Mouse (Mus musculus): ENCODE results near the gene Scarf2. TPM values are rescaled to one million over a fixed set of nuclear protein-coding genes. Genes with fewer than 3 reads are reported as not detected.
A peak's percentile ranks its signal among the peaks of the same experiment; 100 is the strongest.

Scarf2 gene
- polyA plus RNA-seq, 1 experiment from 2014 or later: 0.67 TPM

- H3K4me1 ChIP-seq (ENCODE audit: control insufficient read depth, low read depth, low read length): peaks cover 3% of the 10 kb centered on the region; the same call in 1 of the 2 replicates
- 46% methylated on average over 4 of the region's 4 CpGs for WGBS (ENCODE audit: insufficient replicate concordance)
- H3K27me3 ChIP-seq (ENCODE audit: control insufficient read depth, insufficient read depth, low read depth, low read length): peaks cover 53% of the 10 kb centered on the region
- no peak overlapping the region for H3K27ac ChIP-seq (ENCODE audit: low read length)
- H3K9ac ChIP-seq (ENCODE audit: low read depth, low read length): no peak overlapping the region
- ATAC-seq (ENCODE audit: low read depth): no peak
- no peaks in the 10 kb centered on the region for H3K9me3 ChIP-seq (replicated peaks; ENCODE audit: control insufficient read depth, low read length)
- H3K4me3 ChIP-seq (ENCODE audit: low read depth, low read length): no peak overlapping the region
- H3K36me3 ChIP-seq (ENCODE audit: control insufficient read depth, insufficient read depth): no peaks in the 10 kb centered on the region
- no peak overlapping the region for H3K4me2 ChIP-seq (ENCODE audit: low read depth, low read length)
Observed at GRCm38 (mm10) chr16:17813173-17813572, 16.1 kb downstream of the Scarf2 start.

GRCm38 (mm10) chr16:17815411-17816402 lies 18.6 kb downstream of the Scarf2 start:
- peak overlapping the region; percentile 42 for H3K4me3 ChIP-seq (ENCODE audit: low read depth, low read length)
- peak overlapping the region; percentile 26 for H3K9ac ChIP-seq (ENCODE audit: low read depth, low read length)
- H3K4me1 ChIP-seq (ENCODE audit: control insufficient read depth, low read depth, low read length): peaks cover 3% of the 10 kb centered on the region; the same call in 1 of the 2 replicates
- WGBS (ENCODE audit: insufficient replicate concordance): 4% methylated on average over 63 of the region's 63 CpGs
- ATAC-seq (ENCODE audit: low read depth): peak; percentile 78
- no peaks in the 10 kb centered on the region for H3K9me3 ChIP-seq (replicated peaks; ENCODE audit: control insufficient read depth, low read length)
- H3K36me3 ChIP-seq (ENCODE audit: control insufficient read depth, insufficient read depth): no peaks in the 10 kb centered on the region
- H3K4me2 ChIP-seq (ENCODE audit: low read depth, low read length): peak overlapping the region; percentile 70
- H3K27ac ChIP-seq (ENCODE audit: low read length): no peak overlapping the region
- H3K27me3 ChIP-seq (ENCODE audit: control insufficient read depth, insufficient read depth, low read depth, low read length): peaks cover 34% of the 10 kb centered on the region

DNA sequence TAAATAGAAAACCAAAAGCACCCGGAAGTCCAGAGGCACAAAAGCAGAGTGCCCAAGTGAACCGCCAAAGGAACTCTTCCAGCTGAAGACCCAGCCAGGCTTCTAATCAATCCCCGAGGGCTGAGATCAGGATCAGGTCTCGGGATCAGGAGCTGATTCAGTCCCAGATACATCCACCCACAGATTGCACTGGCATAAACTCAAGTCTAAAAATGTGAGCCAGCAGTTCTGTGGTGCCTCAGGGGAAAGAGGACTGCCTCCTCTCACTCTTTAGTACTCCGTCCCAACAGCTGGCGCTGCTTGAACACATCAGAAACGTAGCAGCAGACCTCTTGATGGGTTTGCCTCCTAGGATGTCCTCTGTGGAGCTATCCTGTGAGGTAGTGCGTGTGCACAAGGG lies 19.4 kb downstream of the Scarf2 start:
- WGBS (ENCODE audit: insufficient replicate concordance): 63% methylated on average over 8 of the region's 8 CpGs
- Histone ChIP-seq H3K4me2 (ENCODE audit: low read depth, low read length) (no peak overlapping the region), H3K9ac (ENCODE audit: low read depth, low read length) (no peak overlapping the region), H3K27me3 (ENCODE audit: control insufficient read depth, insufficient read depth, low read depth, low read length) (peaks cover 37% of the 10 kb centered on the region), H3K9me3 (replicated peaks; ENCODE audit: control insufficient read depth, low read length) (no peaks in the 10 kb centered on the region), H3K36me3 (ENCODE audit: control insufficient read depth, insufficient read depth) (no peaks in the 10 kb centered on the region), H3K4me3 (ENCODE audit: low read depth, low read length) (no peak overlapping the region), H3K27ac (ENCODE audit: low read length) (no peak overlapping the region), H3K4me1 (ENCODE audit: control insufficient read depth, low read depth, low read length) (peaks cover 3% of the 10 kb centered on the region; the same call in 1 of the 2 replicates)
- no peak for ATAC-seq (ENCODE audit: low read depth)

DNA sequence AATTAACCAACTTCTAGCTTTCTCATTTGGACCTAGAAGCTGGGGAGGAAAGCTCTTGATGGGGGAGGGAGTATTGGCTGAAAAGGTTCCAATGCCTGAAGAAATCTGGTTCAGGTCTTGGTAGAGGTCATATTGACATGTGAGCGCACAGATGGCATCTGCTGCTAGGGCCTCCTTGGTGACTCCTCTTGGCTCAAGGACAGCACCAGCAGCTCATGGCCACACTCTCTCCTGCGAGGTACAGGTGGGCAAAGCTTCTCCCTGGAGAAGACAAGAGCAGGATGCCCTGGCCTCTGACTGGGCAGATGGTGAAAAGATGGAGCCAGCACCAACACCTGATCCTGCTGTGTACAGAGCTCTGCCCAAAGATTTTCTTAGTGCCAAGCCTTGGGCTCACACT lies 29.4 kb downstream of the Scarf2 start:
- Histone ChIP-seq H3K4me3 (ENCODE audit: low read depth, low read length) (no peak overlapping the region), H3K27ac (ENCODE audit: low read length) (no peak overlapping the region), H3K4me1 (ENCODE audit: control insufficient read depth, low read depth, low read length) (no peaks in the 10 kb centered on the region), H3K27me3 (ENCODE audit: control insufficient read depth, insufficient read depth, low read depth, low read length) (peaks cover 18% of the 10 kb centered on the region), H3K36me3 (ENCODE audit: control insufficient read depth, insufficient read depth) (no peaks in the 10 kb centered on the region), H3K4me2 (ENCODE audit: low read depth, low read length) (no peak overlapping the region), H3K9ac (ENCODE audit: low read depth, low read length) (no peak overlapping the region), H3K9me3 (replicated peaks; ENCODE audit: control insufficient read depth, low read length) (no peaks in the 10 kb centered on the region)
- ATAC-seq (ENCODE audit: low read depth): no peak
- WGBS (ENCODE audit: insufficient replicate concordance): 69% methylated on average over 2 of the region's 2 CpGs

DNA sequence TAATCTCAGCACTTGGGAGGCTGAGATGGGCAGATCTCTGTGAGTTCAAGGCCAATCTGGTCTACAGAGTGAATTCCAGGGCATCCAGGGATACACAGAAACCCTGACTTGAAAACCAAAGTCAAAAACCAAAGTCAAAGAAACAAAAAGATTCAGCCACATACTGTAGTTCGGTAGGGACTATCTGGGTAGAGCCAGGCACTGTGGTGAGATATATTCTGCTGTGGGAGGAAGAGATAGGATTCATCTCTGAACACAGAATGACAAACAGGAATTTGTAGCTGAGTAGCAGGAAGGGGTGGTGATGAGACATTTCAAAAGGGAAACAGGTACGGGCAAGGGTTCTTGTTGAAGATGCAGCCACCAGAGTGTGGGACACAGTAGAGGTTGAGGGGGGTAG lies 31.1 kb downstream of the Scarf2 start:
- Histone ChIP-seq H3K9me3 (replicated peaks; ENCODE audit: control insufficient read depth, low read length) (no peaks in the 10 kb centered on the region), H3K27me3 (ENCODE audit: control insufficient read depth, insufficient read depth, low read depth, low read length) (peaks cover 35% of the 10 kb centered on the region), H3K27ac (ENCODE audit: low read length) (no peak overlapping the region), H3K36me3 (ENCODE audit: control insufficient read depth, insufficient read depth) (no peaks in the 10 kb centered on the region), H3K4me1 (ENCODE audit: control insufficient read depth, low read depth, low read length) (no peaks in the 10 kb centered on the region; the same call in 1 of the 2 replicates), H3K9ac (ENCODE audit: low read depth, low read length) (no peak overlapping the region), H3K4me3 (ENCODE audit: low read depth, low read length) (no peak overlapping the region), H3K4me2 (ENCODE audit: low read depth, low read length) (no peak overlapping the region)
- ATAC-seq (ENCODE audit: low read depth): no peak
- 22% methylated on average over 2 of the region's 2 CpGs for WGBS (ENCODE audit: insufficient replicate concordance)

GRCm38 (mm10) chr16:17828867-17829266 lies 31.8 kb downstream of the Scarf2 start:
- no peak overlapping the region for H3K27ac ChIP-seq (ENCODE audit: low read length)
- no peaks in the 10 kb centered on the region; the same call in 1 of the 2 replicates for H3K4me1 ChIP-seq (ENCODE audit: control insufficient read depth, low read depth, low read length)
- no peak overlapping the region for H3K4me3 ChIP-seq (ENCODE audit: low read depth, low read length)
- no peaks in the 10 kb centered on the region for H3K36me3 ChIP-seq (ENCODE audit: control insufficient read depth, insufficient read depth)
- no peaks in the 10 kb centered on the region for H3K9me3 ChIP-seq (replicated peaks; ENCODE audit: control insufficient read depth, low read length)
- no peak for ATAC-seq (ENCODE audit: low read depth)
- H3K4me2 ChIP-seq (ENCODE audit: low read depth, low read length): no peak overlapping the region
- peaks cover 42% of the 10 kb centered on the region for H3K27me3 ChIP-seq (ENCODE audit: control insufficient read depth, insufficient read depth, low read depth, low read length)
- no peak overlapping the region for H3K9ac ChIP-seq (ENCODE audit: low read depth, low read length)
- WGBS (ENCODE audit: insufficient replicate concordance): 60% methylated on average over 3 of the region's 3 CpGs

DNA sequence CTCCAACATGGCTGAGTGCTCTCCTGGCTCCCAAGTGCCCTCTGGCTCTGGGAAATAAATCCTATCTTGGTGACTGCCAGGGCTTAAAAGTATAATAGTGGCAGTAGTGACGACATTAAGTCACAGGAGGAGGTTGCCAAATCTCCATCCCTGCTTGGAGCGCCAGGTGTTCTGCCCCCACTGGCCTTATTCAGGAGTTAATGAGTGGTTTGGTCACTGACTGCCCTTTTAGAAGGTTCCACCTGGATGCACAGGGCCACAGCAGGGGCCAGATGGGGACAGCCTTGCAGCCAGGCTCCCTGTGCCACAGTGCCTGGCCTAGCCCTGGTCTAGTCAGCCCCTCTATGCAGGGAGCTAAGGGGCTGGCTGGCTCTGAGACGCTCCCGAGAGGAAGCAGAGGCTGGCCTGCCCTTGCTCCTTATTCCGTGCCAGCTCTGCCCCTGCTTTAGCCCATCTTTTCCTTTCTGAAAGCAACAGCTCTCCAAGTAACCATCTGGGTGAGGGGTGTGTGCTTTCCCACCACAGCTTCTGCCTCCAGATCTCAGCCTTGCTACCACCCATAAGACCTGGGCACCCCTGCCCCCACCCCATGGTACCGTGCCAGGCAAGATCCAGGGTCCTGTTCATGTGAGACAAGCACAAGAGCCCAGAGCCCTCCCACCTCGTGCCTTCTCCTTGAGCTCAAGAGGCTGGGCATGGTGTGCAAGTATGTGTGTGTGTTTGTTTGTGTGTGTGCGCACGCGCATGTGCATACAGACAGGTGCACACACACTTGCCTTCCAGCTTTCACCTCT lies 33.5 kb downstream of the Scarf2 start:
- no peak for ATAC-seq (ENCODE audit: low read depth)
- no peak overlapping the region for H3K27ac ChIP-seq (ENCODE audit: low read length)
- no peaks in the 10 kb centered on the region; the same call in 1 of the 2 replicates for H3K4me1 ChIP-seq (ENCODE audit: control insufficient read depth, low read depth, low read length)
- no peaks in the 10 kb centered on the region for H3K36me3 ChIP-seq (ENCODE audit: control insufficient read depth, insufficient read depth)
- H3K9ac ChIP-seq (ENCODE audit: low read depth, low read length): no peak overlapping the region
- peaks cover 59% of the 10 kb centered on the region for H3K27me3 ChIP-seq (ENCODE audit: control insufficient read depth, insufficient read depth, low read depth, low read length)
- H3K4me3 ChIP-seq (ENCODE audit: low read depth, low read length): no peak overlapping the region
- no peak overlapping the region for H3K4me2 ChIP-seq (ENCODE audit: low read depth, low read length)
- 57% methylated on average over 10 of the region's 10 CpGs for WGBS (ENCODE audit: insufficient replicate concordance)
- no peaks in the 10 kb centered on the region for H3K9me3 ChIP-seq (replicated peaks; ENCODE audit: control insufficient read depth, low read length)

GRCm38 (mm10) chr16:17831781-17832180 lies 34.7 kb downstream of the Scarf2 start:
- Histone ChIP-seq H3K9me3 (replicated peaks; ENCODE audit: control insufficient read depth, low read length) (no peaks in the 10 kb centered on the region), H3K27me3 (ENCODE audit: control insufficient read depth, insufficient read depth, low read depth, low read length) (peaks cover 70% of the 10 kb centered on the region), H3K36me3 (ENCODE audit: control insufficient read depth, insufficient read depth) (no peaks in the 10 kb centered on the region), H3K9ac (ENCODE audit: low read depth, low read length) (no peak overlapping the region), H3K4me1 (ENCODE audit: control insufficient read depth, low read depth, low read length) (no peaks in the 10 kb centered on the region; the same call in 1 of the 2 replicates), H3K27ac (ENCODE audit: low read length) (no peak overlapping the region), H3K4me3 (ENCODE audit: low read depth, low read length) (no peak overlapping the region), H3K4me2 (ENCODE audit: low read depth, low read length) (no peak overlapping the region)
- 14% methylated on average over 11 of the region's 11 CpGs for WGBS (ENCODE audit: insufficient replicate concordance)
- no peak for ATAC-seq (ENCODE audit: low read depth)

Measured in liver, embryonic 16.5 days (tissue).